In the genomic region with DNA sequence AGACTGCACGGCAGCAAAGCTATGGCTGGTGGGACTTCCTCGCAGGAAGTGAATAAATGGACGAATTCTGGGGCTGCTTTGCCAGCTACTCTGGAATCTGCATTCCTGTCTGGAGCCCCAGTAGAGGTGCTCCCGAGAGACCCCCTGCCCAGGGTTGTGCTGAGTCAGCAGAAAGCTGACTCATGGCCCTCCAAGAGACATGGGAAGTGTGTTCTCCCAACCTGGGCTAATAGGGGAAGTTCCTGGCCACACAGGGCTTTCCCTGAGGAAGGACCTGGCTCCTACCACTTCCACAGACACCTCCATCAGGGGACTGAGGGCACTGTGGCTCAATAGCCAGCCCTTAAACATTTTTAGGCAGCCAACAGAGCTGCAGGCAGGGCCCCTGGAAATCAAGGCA, we compare ENCODE assay signal across 1 mouse cellular context.
TF ChIP-seq lines count a peak whose summit lies in the region.

No protein-coding gene starts in this region.

TF ChIP-seq in MEL, 35 proteins besides CTCF, POLR2A, EP300 and RAD21:
- no peak for TF ChIP-seq POLR2AphosphoS2 (IDR thresholded peaks at IDR 0.05; ENCODE audit: low read length)
- TF ChIP-seq MAFK (IDR thresholded peaks at IDR 0.05; ENCODE audit: borderline replicate concordance, low read depth, low read length), result peak; percentile 49; the same call in 1 of the 2 replicates
TF ChIP-seq in MEL: peak in this region for 1.
